Mouse (Mus musculus) thymus, adult 2 months (tissue): ENCODE data around the gene Pld2. TPM values are rescaled to one million over a fixed set of nuclear protein-coding genes. Genes with fewer than 3 reads are reported as not detected.
"Not testable (repeated sequence)": the region's sequence is repeated elsewhere in the genome, so short reads cannot be mapped to it uniquely, and the experiment has no call there.

Source experiments
- DNase-seq: peaks from one replicate; pipeline ENCODE4 v3.0.0; 2021
- H3K27ac ChIP-seq: fragments of 200-500 bp; 2 replicates; pipeline ENCODE4 v1.5.1; 2012; ENCODE audit warnings: low read length, control low read depth; ENCODE audit not compliant: control insufficient read depth, insufficient read depth
- H3K27me3 ChIP-seq: fragments of 200-500 bp; 2 replicates; pipeline ENCODE4 v1.6.1; 2012; ENCODE audit warnings: mild to moderate bottlenecking, low read length, moderate library complexity, mixed read lengths; ENCODE audit not compliant: control insufficient read depth, insufficient read depth
- H3K36me3 ChIP-seq: fragments of 200-500 bp; 2 replicates; pipeline ENCODE4 v1.6.1; 2012; ENCODE audit warnings: mild to moderate bottlenecking, low read length, moderate library complexity; ENCODE audit not compliant: control insufficient read depth, insufficient read depth
- H3K4me1 ChIP-seq: fragments of 200-500 bp; replicated peaks from 2 replicates; pipeline ENCODE4 v1.6.1; 2012; ENCODE audit warnings: low read length; ENCODE audit not compliant: control insufficient read depth, insufficient read depth
- H3K4me3 ChIP-seq: fragments of 200-500 bp; 2 replicates; pipeline ENCODE4 v1.5.1; 2012; ENCODE audit warnings: mild to moderate bottlenecking, low read length, control low read depth, moderate library complexity; ENCODE audit not compliant: control insufficient read depth, insufficient read depth
- CTCF ChIP-seq: fragments of 200-500 bp; IDR thresholded peaks from 2 replicates; pipeline ENCODE4 v1.5.1; 2012; ENCODE audit warnings: mild to moderate bottlenecking, control low read depth, low read length, moderate library complexity, borderline replicate concordance; ENCODE audit not compliant: control insufficient read depth, poor library complexity, insufficient read depth; ENCODE audit errors: extremely low read depth
- POLR2A ChIP-seq: fragments of 200-500 bp; IDR thresholded peaks from 2 replicates; pipeline ENCODE4 v1.6.1; 2012; ENCODE audit warnings: mild to moderate bottlenecking, low read length, control low read depth, moderate library complexity; ENCODE audit not compliant: control insufficient read depth, poor library complexity, insufficient read depth; ENCODE audit errors: extremely low read depth
- WGBS: fragments of 180-500 bp; shearing (Covaris S2); methylation state at CpG from one replicate; pipeline ENCODE4 v1.1.7; 2018; 5-methylcytosine and 5-hydroxymethylcytosine counted together
- polyA plus RNA-seq: library from polyadenylated mRNA; depleted of rRNA; stranded (reverse); fragments of >200 nt; gene quantifications from 2 replicates; pipeline ENCODE4 v1.2.3, GENCODE M21; 2012

Pld2 gene
- polyA plus RNA-seq, 1 experiment: 16.1 TPM

- Histone ChIP-seq H3K36me3 (peaks cover 22% of the 10 kb centered on the region), H3K4me3 (peak within 1 kb of the TSS; percentile 55), H3K27me3 (no peaks in the 10 kb centered on the region), H3K4me1 (peaks cover 6% of the 10 kb centered on the region; the same call in 1 of the 2 replicates), H3K27ac (no peak within 1 kb of the TSS)
- WGBS: under 1% methylated on average over 25 of the region's 26 CpGs
- 0 out of 2 replicates have a peak, but pooled peaks have one; percentile 17 for TF ChIP-seq CTCF
- TF ChIP-seq POLR2A: peak; percentile 92
- peak; percentile 91 for DNase-seq
Measured at GRCm38 (mm10) chr11:70525184-70525678, 14.6 kb upstream of the Pld2 start, which contains the start of gene Psmb6. Gene Psmb6, plus strand, starts transcription at chr11:70525367.

DNA sequence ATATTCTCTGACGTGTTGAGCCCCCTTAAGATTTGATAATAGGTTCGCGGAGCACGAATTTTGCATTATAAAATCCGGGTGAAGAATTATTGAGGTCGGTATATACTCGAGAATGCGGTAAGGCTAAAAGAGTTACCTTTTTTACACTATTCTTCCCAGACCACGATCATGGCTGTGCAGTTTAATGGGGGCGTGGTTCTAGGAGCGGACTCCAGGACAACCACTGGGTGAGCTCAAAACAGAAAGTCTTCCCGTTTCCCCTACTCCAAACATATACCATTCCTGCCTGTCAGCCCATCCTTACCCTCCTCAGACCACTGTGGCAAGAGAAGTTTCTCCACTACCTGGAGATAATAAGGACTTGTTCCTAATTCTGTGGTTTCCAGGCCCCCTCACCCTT, 14.1 kb upstream of the Pld2 start:
- WGBS: 4% methylated on average over 12 of the region's 12 CpGs
- Histone ChIP-seq H3K4me1 (peaks cover 6% of the 10 kb centered on the region; the same call in 1 of the 2 replicates), H3K27ac (no peak overlapping the region), H3K36me3 (peaks cover 22% of the 10 kb centered on the region), H3K4me3 (peak overlapping the region; percentile 55), H3K27me3 (no peaks in the 10 kb centered on the region)
- no peak for DNase-seq
- TF ChIP-seq CTCF (no peak), POLR2A (no peak)

GRCm38 (mm10) chr11:70526211-70526610, 13.7 kb upstream of the Pld2 start:
- Histone ChIP-seq H3K4me1 (peaks cover 6% of the 10 kb centered on the region; the same call in 1 of the 2 replicates), H3K36me3 (peaks cover 22% of the 10 kb centered on the region), H3K27me3 (no peaks in the 10 kb centered on the region), H3K4me3 (no peak overlapping the region), H3K27ac (no peak overlapping the region)
- TF ChIP-seq CTCF (no peak), POLR2A (no peak)
- DNase-seq: no peak
- 96% methylated on average over 12 of the region's 12 CpGs for WGBS

- Histone ChIP-seq H3K27me3 (no peaks in the 10 kb centered on the region), H3K36me3 (peaks cover 22% of the 10 kb centered on the region), H3K27ac (no peak overlapping the region), H3K4me3 (no peak overlapping the region), H3K4me1 (peaks cover 6% of the 10 kb centered on the region; the same call in 1 of the 2 replicates)
- TF ChIP-seq CTCF: no peak
- TF ChIP-seq POLR2A: no peak
- WGBS: 90% methylated on average over 7 of the region's 7 CpGs
- no peak for DNase-seq
Measured at GRCm38 (mm10) chr11:70528610-70529009, 11.3 kb upstream of the Pld2 start.

DNA sequence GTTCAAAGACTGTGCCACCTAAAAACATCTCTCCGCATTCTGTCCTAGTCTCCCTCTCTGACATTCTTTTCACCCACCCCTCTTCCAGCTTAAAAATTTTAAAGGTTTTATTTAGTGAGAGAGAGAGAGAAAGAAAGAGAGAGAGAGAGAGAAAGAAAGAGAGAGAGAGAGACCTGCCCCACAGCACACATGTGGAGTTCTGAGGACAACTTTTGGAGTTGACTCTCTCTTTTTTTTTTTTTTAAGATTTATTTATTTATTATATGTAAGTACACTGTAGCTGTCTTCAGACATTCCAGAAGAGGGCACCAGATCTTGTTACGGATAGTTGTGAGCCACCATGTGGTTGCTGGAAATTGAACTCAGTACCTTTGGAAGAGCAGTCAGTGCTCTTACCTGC, 8.8 kb upstream of the Pld2 start:
- not testable (repeated sequence) for H3K4me1 ChIP-seq, H3K4me3 ChIP-seq, H3K27ac ChIP-seq, H3K27me3 ChIP-seq, DNase-seq
- 70% methylated on average over 2 of the region's 2 CpGs for WGBS
- H3K36me3 ChIP-seq: peaks cover 22% of the 10 kb centered on the region

GRCm38 (mm10) chr11:70532839-70533238, 7.0 kb upstream of the Pld2 start, which contains the start of gene Gm40193:
Gene Gm40193, minus strand, starts transcription at chr11:70532939.
- WGBS: 90% methylated on average over 6 of the region's 6 CpGs
- Histone ChIP-seq H3K4me3 (no peak within 1 kb of the TSS), H3K4me1 (no peaks in the 10 kb centered on the region), H3K27me3 (no peaks in the 10 kb centered on the region), H3K36me3 (peaks cover 6% of the 10 kb centered on the region), H3K27ac (no peak within 1 kb of the TSS)
- no peak for TF ChIP-seq POLR2A
- TF ChIP-seq CTCF: no peak
- no peak for DNase-seq

DNA sequence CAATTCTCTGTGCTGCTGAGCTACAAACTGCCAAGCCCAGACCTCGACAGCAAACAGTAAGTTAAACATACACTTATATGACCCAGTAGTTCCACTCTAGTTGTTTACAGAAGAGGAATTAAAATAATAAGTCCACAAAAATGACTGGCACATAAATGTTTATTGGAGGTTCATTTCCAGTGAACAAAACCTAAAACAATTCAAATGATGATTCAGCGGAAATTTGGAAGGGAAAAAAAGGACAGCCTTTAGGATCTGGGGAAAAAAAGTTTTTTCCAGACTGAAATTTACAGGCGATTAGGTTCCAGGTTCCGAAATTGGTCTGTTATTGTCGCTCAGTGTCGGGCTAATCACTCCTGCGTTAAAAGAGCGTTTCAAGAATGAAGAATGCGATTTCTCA, 441 bp upstream of the Pld2 start:
- Histone ChIP-seq H3K4me1 (peaks cover 4% of the 10 kb centered on the region; the same call in 1 of the 2 replicates), H3K4me3 (peak overlapping the region; percentile 42), H3K27ac (no peak overlapping the region), H3K27me3 (no peaks in the 10 kb centered on the region; the same call in 1 of the 2 replicates), H3K36me3 (no peaks in the 10 kb centered on the region)
- WGBS: 10% methylated on average over 9 of the region's 9 CpGs
- no peak for DNase-seq
- TF ChIP-seq CTCF (no peak), POLR2A (no peak)
